Mouse (Mus musculus) small intestine, adult 2 months (tissue): Measurements from ENCODE around the gene Kif1a.

Experiments used
- CTCF ChIP-seq: fragments of 200-500 bp; IDR thresholded peaks from 2 replicates; pipeline ENCODE4 v1.5.1; 2012; ENCODE audit warnings: low read depth, mild to moderate bottlenecking, control low read depth, inconsistent platforms, low read length, moderate library complexity, mixed read lengths; ENCODE audit not compliant: insufficient replicate concordance, insufficient read length; ENCODE audit errors: extremely low read depth
- POLR2A ChIP-seq: fragments of 200-500 bp; IDR thresholded peaks from 2 replicates; pipeline ENCODE4 v1.6.1; 2012; ENCODE audit warnings: low read depth, mild to moderate bottlenecking, control low read depth, inconsistent platforms, low read length, moderate library complexity

DNA sequence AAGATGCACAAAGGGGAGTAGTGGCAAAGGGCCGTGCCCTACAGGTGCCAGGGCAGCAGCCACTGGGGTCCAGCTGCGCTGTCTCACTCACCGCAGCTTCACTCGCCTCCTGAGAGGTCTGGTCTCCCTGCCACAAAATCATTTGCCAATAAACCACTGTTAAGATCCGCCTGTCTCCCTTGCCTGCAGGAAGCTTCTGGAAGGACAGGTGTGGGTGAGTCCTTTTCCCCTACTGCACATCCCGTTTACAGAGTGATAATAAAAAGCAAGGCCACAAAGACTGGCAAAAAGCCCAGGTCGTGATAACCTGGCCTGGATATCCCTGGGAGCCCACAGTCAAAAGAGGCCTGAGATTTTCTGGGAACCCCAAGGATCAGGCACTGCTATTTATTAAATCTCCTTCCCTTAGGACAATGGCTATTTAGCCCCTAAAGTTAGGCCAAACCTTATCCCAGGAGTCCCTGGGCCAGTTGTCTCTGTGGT, 89.6 kb downstream of the Kif1a start:
- TF ChIP-seq CTCF = no peak
- no peak for TF ChIP-seq POLR2A
